Mouse (Mus musculus) naive thymus-derived CD4-positive, alpha-beta T cell, adult 2 months (primary cell): ENCODE measurements around the gene Paxbp1.

ENCODE experiments used
- DNase-seq: peaks from one replicate; pipeline ENCODE4 v3.0.0-alpha.2; 2011; ENCODE audit warnings: low read depth

Gene Paxbp1

GRCm38 (mm10) chr16:90996327-90997243 lies 47.8 kb downstream of the Paxbp1 start:
- no peak for DNase-seq

DNA sequence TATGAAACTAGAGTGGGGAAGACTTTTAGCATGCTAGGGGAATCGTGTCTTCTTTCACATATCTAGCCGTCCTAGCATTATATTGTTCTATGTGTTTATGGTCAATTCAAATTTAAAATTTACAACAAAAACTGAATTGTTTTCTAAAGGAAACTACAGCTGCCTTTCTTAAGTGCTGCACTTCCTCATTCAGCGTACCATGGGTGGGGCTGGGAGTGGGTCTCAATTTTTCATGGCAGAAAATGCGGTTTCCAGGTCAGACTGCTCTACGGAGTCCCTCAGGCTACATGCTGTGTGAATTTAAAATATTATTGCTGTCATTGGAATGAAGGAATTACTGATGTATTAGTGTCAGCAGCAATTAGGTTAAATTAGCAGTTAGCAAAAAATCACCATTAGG lies 48.8 kb downstream of the Paxbp1 start:
- no peak for DNase-seq

GRCm38 (mm10) chr16:90995023-90995422 lies 49.3 kb downstream of the Paxbp1 start:
- no peak for DNase-seq

GRCm38 (mm10) chr16:90989162-90989561 lies 55.2 kb downstream of the Paxbp1 start:
- no peak for DNase-seq

DNA sequence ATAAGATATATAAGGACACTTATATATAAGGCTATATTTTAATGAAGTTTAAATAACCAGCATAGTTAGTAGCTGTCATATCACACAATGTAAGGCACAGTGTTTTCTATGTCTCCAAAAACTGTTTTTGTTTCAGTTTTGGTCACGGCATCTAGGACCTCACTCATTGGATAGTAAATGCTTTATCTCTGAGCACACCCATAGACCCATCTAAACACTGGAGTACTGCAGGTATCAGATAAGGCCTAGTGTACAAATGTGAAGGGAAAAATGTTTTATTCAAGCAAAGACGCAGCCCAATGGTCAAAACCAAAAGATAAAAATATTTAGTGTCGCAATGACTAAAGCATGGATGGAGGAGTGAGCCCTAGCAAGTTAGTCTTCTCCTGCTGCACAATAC lies 55.7 kb downstream of the Paxbp1 start:
- no peak for DNase-seq

- DNase-seq = no peak
These were observed 56.3 kb downstream of the Paxbp1 start for GRCm38 (mm10) chr16:90988039-90988438.

DNA sequence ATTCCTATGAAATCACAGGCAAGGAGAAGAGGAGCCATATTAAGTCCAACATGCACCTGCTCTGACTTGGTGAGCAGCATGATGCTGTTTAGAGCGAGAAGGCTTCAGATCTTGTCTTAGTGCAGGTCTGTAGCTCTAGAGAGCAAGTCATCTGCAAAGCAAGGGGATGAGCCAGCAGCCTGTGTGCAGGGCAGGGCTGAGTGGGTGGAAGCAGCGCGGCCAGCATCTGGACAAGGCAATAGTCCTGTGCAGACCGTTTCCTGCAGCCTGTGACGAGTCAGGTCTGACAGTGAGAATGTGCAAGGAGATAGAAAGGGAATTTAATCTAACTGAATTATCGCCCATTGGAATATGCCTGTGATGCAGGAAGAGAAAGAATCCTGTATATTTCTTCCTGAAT lies 73.3 kb downstream of the Paxbp1 start:
- no peak for DNase-seq

DNA sequence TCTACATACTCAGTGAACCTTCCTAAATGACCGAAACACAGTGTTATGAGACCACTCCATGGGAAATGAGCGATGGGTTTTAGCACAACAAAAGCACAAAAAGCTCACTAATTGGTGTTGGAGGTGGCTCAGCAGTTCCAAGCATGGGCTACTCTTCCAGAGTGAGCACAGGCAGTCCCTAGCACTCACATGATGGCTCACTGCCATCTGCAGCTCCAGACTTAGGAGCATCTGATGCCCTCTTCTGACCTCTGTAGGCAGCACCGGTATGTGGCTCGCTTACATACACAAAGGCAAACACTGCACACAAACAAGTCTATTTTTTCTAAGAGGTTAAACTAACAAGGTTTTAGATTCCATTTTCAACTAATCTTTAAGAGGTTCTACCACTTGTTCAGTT lies 78.1 kb downstream of the Paxbp1 start:
- no peak for DNase-seq

GRCm38 (mm10) chr16:90964302-90964701 lies 80.0 kb downstream of the Paxbp1 start:
- DNase-seq = no peak
